Mouse (Mus musculus) spleen, postnatal 36 days (tissue): ENCODE results near the gene Sstr4.

Experiments used
- DNase-seq, 2 experiments: peaks; one replicate each; pipeline ENCODE4 v3.0.0; 2022; ENCODE audit warnings: low spot score in 2 of 2, mixed read lengths in 1 of 2

The Sstr4 gene

GRCm38 (mm10) chr2:148429001-148429505 is 33.9 kb downstream of the Sstr4 start:
- DNase-seq = no peak

- DNase-seq = no peak
Measured at GRCm38 (mm10) chr2:148430941-148431340, 35.8 kb downstream of the Sstr4 start.

GRCm38 (mm10) chr2:148432346-148432745 is 37.2 kb downstream of the Sstr4 start:
- DNase-seq = no peak

- DNase-seq = no peak
Measured at GRCm38 (mm10) chr2:148436285-148436684, 41.1 kb downstream of the Sstr4 start.

GRCm38 (mm10) chr2:148439691-148440276 is 44.6 kb downstream of the Sstr4 start:
- DNase-seq = no peak

- DNase-seq = no peak
Measured at GRCm38 (mm10) chr2:148441421-148441820, 46.3 kb downstream of the Sstr4 start.

- no peak for DNase-seq
Measured at GRCm38 (mm10) chr2:148442172-148442571, 47.0 kb downstream of the Sstr4 start.

GRCm38 (mm10) chr2:148442710-148443109 is 47.6 kb downstream of the Sstr4 start:
- no peak for DNase-seq

GRCm38 (mm10) chr2:148443249-148443958 is 48.3 kb downstream of the Sstr4 start, which contains the start of gene Cd93:
Gene Cd93 (minus strand): TSS chr2:148443563.
- DNase-seq = peak; percentile 62 to 65

GRCm38 (mm10) chr2:148444472-148444871 is 49.3 kb downstream of the Sstr4 start:
- no peak for DNase-seq

GRCm38 (mm10) chr2:148445616-148446015 is 50.5 kb downstream of the Sstr4 start:
- DNase-seq = no peak
